Mouse (Mus musculus): ENCODE measurements around the gene Creb1. TPM values are rescaled to one million over a fixed set of nuclear protein-coding genes. Genes with fewer than 3 reads are reported as not detected.
A peak's percentile ranks its signal among the peaks of the same experiment; 100 is the strongest.

The Creb1 gene
- polyA plus RNA-seq (2012; ENCODE audit: insufficient read depth, low replicate concordance): 1.7 and 2.1 TPM in 2 replicates

GRCm38 (mm10) chr1:64532589-64533470, at the start of gene Creb1:
Gene Creb1 (plus strand): TSS chr1:64532645.
- Histone ChIP-seq H3K9me3 (no peaks in the 10 kb centered on the region), H3K4me1 (peaks cover 48% of the 10 kb centered on the region), H3K4me3 (replicated peaks) (peak within 1 kb of the TSS; percentile 98), H3K36me3 (replicated peaks; ENCODE audit: low read length) (peaks cover 20% of the 10 kb centered on the region), H3K27me3 (replicated peaks) (no peaks in the 10 kb centered on the region)
- TF ChIP-seq GATA1 (IDR thresholded peaks at IDR 0.05; ENCODE audit: borderline replicate concordance, low read length) (no peak), FLI1 (IDR thresholded peaks at IDR 0.05; ENCODE audit: low read length) (no peak)

GRCm38 (mm10) chr1:64488521-64489029, 43.9 kb upstream of the Creb1 start:
- TF ChIP-seq FLI1 (IDR thresholded peaks at IDR 0.05; ENCODE audit: low read length) (no peak), GATA1 (IDR thresholded peaks at IDR 0.05; ENCODE audit: borderline replicate concordance, low read length) (no peak)
- Histone ChIP-seq H3K4me3 (replicated peaks) (no peak overlapping the region), H3K9me3 (peaks cover 12% of the 10 kb centered on the region), H3K36me3 (replicated peaks; ENCODE audit: low read length) (no peaks in the 10 kb centered on the region), H3K4me1 (peaks cover 3% of the 10 kb centered on the region; the same call in 1 of the 2 replicates), H3K27me3 (replicated peaks) (peaks cover 4% of the 10 kb centered on the region)

- Histone ChIP-seq H3K36me3 (replicated peaks; ENCODE audit: low read length) (no peaks in the 10 kb centered on the region), H3K4me3 (replicated peaks) (no peak overlapping the region), H3K27me3 (replicated peaks) (peaks cover 3% of the 10 kb centered on the region), H3K9me3 (peaks cover 5% of the 10 kb centered on the region; the same call in 1 of the 2 replicates), H3K4me1 (no peaks in the 10 kb centered on the region)
- TF ChIP-seq FLI1 (IDR thresholded peaks at IDR 0.05; ENCODE audit: low read length): no peak
- TF ChIP-seq GATA1 (IDR thresholded peaks at IDR 0.05; ENCODE audit: borderline replicate concordance, low read length): no peak
Observed at GRCm38 (mm10) chr1:64496803-64497202, 35.6 kb upstream of the Creb1 start.

GRCm38 (mm10) chr1:64501382-64502140, 30.9 kb upstream of the Creb1 start:
- H3K4me1 ChIP-seq: no peaks in the 10 kb centered on the region
- peaks cover 3% of the 10 kb centered on the region for H3K27me3 ChIP-seq (replicated peaks)
- H3K4me3 ChIP-seq (replicated peaks): no peak overlapping the region
- H3K9me3 ChIP-seq: no peaks in the 10 kb centered on the region
- no peaks in the 10 kb centered on the region for H3K36me3 ChIP-seq (replicated peaks; ENCODE audit: low read length)
- TF ChIP-seq GATA1 (IDR thresholded peaks at IDR 0.05; ENCODE audit: borderline replicate concordance, low read length): no peak
- TF ChIP-seq FLI1 (IDR thresholded peaks at IDR 0.05; ENCODE audit: low read length): no peak

GRCm38 (mm10) chr1:64508479-64509096, 23.9 kb upstream of the Creb1 start:
- peaks cover 4% of the 10 kb centered on the region for H3K9me3 ChIP-seq
- H3K4me1 ChIP-seq: no peaks in the 10 kb centered on the region
- H3K36me3 ChIP-seq (replicated peaks; ENCODE audit: low read length): no peaks in the 10 kb centered on the region
- H3K4me3 ChIP-seq (replicated peaks): no peak overlapping the region
- TF ChIP-seq FLI1 (IDR thresholded peaks at IDR 0.05; ENCODE audit: low read length): no peak
- TF ChIP-seq GATA1 (IDR thresholded peaks at IDR 0.05; ENCODE audit: borderline replicate concordance, low read length): no peak
- H3K27me3 ChIP-seq (replicated peaks): no peaks in the 10 kb centered on the region

GRCm38 (mm10) chr1:64509678-64510077, 22.8 kb upstream of the Creb1 start:
- H3K4me3 ChIP-seq (replicated peaks): no peak overlapping the region
- no peaks in the 10 kb centered on the region for H3K27me3 ChIP-seq (replicated peaks)
- H3K4me1 ChIP-seq: no peaks in the 10 kb centered on the region
- H3K36me3 ChIP-seq (replicated peaks; ENCODE audit: low read length): no peaks in the 10 kb centered on the region
- H3K9me3 ChIP-seq: peaks cover 4% of the 10 kb centered on the region
- TF ChIP-seq FLI1 (IDR thresholded peaks at IDR 0.05; ENCODE audit: low read length) (no peak), GATA1 (IDR thresholded peaks at IDR 0.05; ENCODE audit: borderline replicate concordance, low read length) (no peak)

GRCm38 (mm10) chr1:64514184-64514583, 18.3 kb upstream of the Creb1 start:
- no peaks in the 10 kb centered on the region for H3K27me3 ChIP-seq (replicated peaks)
- peaks cover 8% of the 10 kb centered on the region for H3K4me1 ChIP-seq
- no peak overlapping the region for H3K4me3 ChIP-seq (replicated peaks)
- TF ChIP-seq GATA1 (IDR thresholded peaks at IDR 0.05; ENCODE audit: borderline replicate concordance, low read length) (no peak), FLI1 (IDR thresholded peaks at IDR 0.05; ENCODE audit: low read length) (no peak)
- H3K9me3 ChIP-seq: peaks cover 4% of the 10 kb centered on the region
- H3K36me3 ChIP-seq (replicated peaks; ENCODE audit: low read length): no peaks in the 10 kb centered on the region

GRCm38 (mm10) chr1:64516593-64516992, 15.9 kb upstream of the Creb1 start:
- Histone ChIP-seq H3K9me3 (no peaks in the 10 kb centered on the region), H3K27me3 (replicated peaks) (no peaks in the 10 kb centered on the region), H3K4me1 (peaks cover 12% of the 10 kb centered on the region), H3K4me3 (replicated peaks) (no peak overlapping the region), H3K36me3 (replicated peaks; ENCODE audit: low read length) (no peaks in the 10 kb centered on the region)
- TF ChIP-seq GATA1 (IDR thresholded peaks at IDR 0.05; ENCODE audit: borderline replicate concordance, low read length): no peak
- TF ChIP-seq FLI1 (IDR thresholded peaks at IDR 0.05; ENCODE audit: low read length): no peak

GRCm38 (mm10) chr1:64518480-64518879, 14.0 kb upstream of the Creb1 start:
- TF ChIP-seq FLI1 (IDR thresholded peaks at IDR 0.05; ENCODE audit: low read length): no peak
- no peak for TF ChIP-seq GATA1 (IDR thresholded peaks at IDR 0.05; ENCODE audit: borderline replicate concordance, low read length)

More at GRCm38 (mm10) chr1:64518480-64518879, 14.0 kb upstream of the Creb1 start:
- no peaks in the 10 kb centered on the region for H3K36me3 ChIP-seq (replicated peaks; ENCODE audit: low read length)
- H3K27me3 ChIP-seq (replicated peaks): no peaks in the 10 kb centered on the region
- H3K4me3 ChIP-seq (replicated peaks): no peak overlapping the region
- no peaks in the 10 kb centered on the region for H3K9me3 ChIP-seq
- peaks cover 12% of the 10 kb centered on the region for H3K4me1 ChIP-seq
